Mouse (Mus musculus): ENCODE measurements around the gene Fam155a. TPM values are rescaled to one million over a fixed set of nuclear protein-coding genes. Genes with fewer than 3 reads are reported as not detected.
A peak's percentile ranks its signal among the peaks of the same experiment; 100 is the strongest.
"Not testable (repeated sequence)": the region's sequence is repeated elsewhere in the genome, so short reads cannot be mapped to it uniquely, and the experiment has no call there.

Gene Fam155a
- polyA plus RNA-seq, 1 experiment from 2014 or later: 0.60 TPM

- no peak overlapping the region for H3K4me3 ChIP-seq (replicated peaks)
- no peak overlapping the region for H3K9ac ChIP-seq
- 82% methylated on average over 10 of the region's 10 CpGs for WGBS
- no peak overlapping the region for H3K27ac ChIP-seq
- ATAC-seq (replicated peaks; ENCODE audit: low FRiP score): no peak
- H3K4me1 ChIP-seq: peaks cover 6% of the 10 kb centered on the region; the same call in 1 of the 2 replicates
- no peak overlapping the region for H3K4me2 ChIP-seq
- no peaks in the 10 kb centered on the region for H3K36me3 ChIP-seq
- H3K27me3 ChIP-seq: peaks cover 27% of the 10 kb centered on the region
- no peaks in the 10 kb centered on the region for H3K9me3 ChIP-seq (replicated peaks)
Measured at GRCm38 (mm10) chr8:9776818-9777217, 5.9 kb upstream of the Fam155a start.

DNA sequence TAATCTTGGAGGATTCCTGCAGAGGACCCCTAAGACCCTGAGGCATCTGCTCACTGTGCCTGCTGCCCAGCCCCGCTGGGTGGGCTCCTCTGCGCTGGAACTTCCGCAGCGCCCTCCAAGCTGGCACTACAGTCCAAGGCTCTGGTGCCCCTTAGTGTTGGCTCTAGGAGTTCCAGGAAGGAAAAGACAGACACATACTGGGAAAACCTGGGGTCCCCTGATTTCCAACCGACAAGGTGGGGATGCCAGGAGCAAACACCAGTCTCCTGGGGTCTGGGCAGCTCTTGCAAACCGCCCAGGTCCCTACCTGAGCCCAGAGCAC, 1.5 kb upstream of the Fam155a start:
- H3K27me3 ChIP-seq: peaks cover 54% of the 10 kb centered on the region
- peak overlapping the region; percentile 94 for H3K4me2 ChIP-seq
- peak overlapping the region; percentile 52 for H3K4me3 ChIP-seq (replicated peaks)
- peaks cover 24% of the 10 kb centered on the region for H3K4me1 ChIP-seq
- no peak overlapping the region for H3K27ac ChIP-seq
- H3K9ac ChIP-seq: no peak overlapping the region
- 5% methylated on average over 6 of the region's 6 CpGs for WGBS
- H3K9me3 ChIP-seq (replicated peaks): no peaks in the 10 kb centered on the region
- no peaks in the 10 kb centered on the region for H3K36me3 ChIP-seq
- ATAC-seq (replicated peaks; ENCODE audit: low FRiP score): no peak

GRCm38 (mm10) chr8:9771606-9772518, 901 bp upstream of the Fam155a start:
- H3K36me3 ChIP-seq: no peaks in the 10 kb centered on the region
- H3K4me2 ChIP-seq: peak overlapping the region; percentile 94
- peaks cover 24% of the 10 kb centered on the region for H3K4me1 ChIP-seq
- no peak overlapping the region for H3K27ac ChIP-seq
- peaks cover 54% of the 10 kb centered on the region for H3K27me3 ChIP-seq
- 0 out of 2 replicates have a peak overlapping the region, but pooled peaks have one; percentile 21 for H3K9ac ChIP-seq
- no peaks in the 10 kb centered on the region for H3K9me3 ChIP-seq (replicated peaks)
- peak overlapping the region; percentile 52 for H3K4me3 ChIP-seq (replicated peaks)
- WGBS: under 1% methylated on average over 45 of the region's 55 CpGs
- peak; percentile 52 for ATAC-seq (replicated peaks; ENCODE audit: low FRiP score)

DNA sequence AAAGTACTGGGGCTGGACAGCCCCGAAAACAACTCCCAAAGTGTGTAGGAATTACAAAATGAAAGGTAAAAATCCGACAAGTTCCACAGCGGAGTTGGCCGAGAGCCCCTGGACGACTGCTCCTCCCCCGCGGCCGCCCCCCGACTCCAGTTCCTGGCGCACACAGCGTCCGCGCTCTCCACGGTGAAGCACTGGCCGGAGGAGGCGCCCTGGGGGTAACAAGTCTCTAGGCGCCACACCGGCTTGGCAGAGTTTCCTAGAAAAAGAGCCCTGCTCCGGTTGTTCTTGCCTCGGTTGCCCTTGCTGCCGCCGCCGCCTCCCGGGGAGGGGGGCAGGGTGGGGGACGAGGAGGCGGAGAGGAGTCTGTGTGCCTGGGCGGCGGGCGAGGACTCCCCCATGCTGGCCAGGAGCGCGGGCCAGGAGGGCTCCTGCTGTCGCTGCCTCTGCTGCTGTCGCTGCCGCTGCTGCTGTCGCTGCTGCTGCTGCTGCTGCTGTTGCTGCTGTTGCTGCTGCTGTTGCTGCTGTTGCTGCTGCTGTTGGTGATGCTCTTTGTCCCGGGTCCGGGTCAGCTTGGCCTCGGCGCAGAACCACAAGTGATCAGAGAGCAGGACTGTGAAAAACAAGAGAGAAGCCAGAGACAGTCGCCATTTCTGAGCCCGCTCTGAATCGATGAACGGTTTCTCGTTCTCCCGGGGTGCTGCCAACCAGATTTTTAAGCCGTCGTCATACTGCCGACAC, 531 bp downstream of the Fam155a start:
- Histone ChIP-seq H3K9me3 (replicated peaks) (no peaks in the 10 kb centered on the region), H3K4me2 (peak overlapping the region; percentile 94), H3K4me1 (peaks cover 24% of the 10 kb centered on the region), H3K4me3 (replicated peaks) (peak overlapping the region; percentile 52), H3K27ac (no peak overlapping the region), H3K27me3 (peaks cover 54% of the 10 kb centered on the region), H3K36me3 (no peaks in the 10 kb centered on the region), H3K9ac (no peak overlapping the region)
- ATAC-seq (replicated peaks; ENCODE audit: low FRiP score): no peak
- 1% methylated on average over 48 of the region's 48 CpGs for WGBS

- H3K9ac ChIP-seq: no peak overlapping the region
- H3K9me3 ChIP-seq (replicated peaks): no peaks in the 10 kb centered on the region
- peaks cover 24% of the 10 kb centered on the region for H3K4me1 ChIP-seq
- no peak overlapping the region for H3K27ac ChIP-seq
- no peak overlapping the region for H3K4me2 ChIP-seq
- H3K36me3 ChIP-seq: no peaks in the 10 kb centered on the region
- H3K27me3 ChIP-seq: peaks cover 47% of the 10 kb centered on the region
- peak; percentile 68 for ATAC-seq (replicated peaks; ENCODE audit: low FRiP score)
- H3K4me3 ChIP-seq (replicated peaks): no peak overlapping the region
- 35% methylated on average over 6 of the region's 6 CpGs for WGBS
Measured at GRCm38 (mm10) chr8:9769061-9769460, 1.9 kb downstream of the Fam155a start.

GRCm38 (mm10) chr8:9735169-9735568, 35.8 kb downstream of the Fam155a start:
- ATAC-seq (replicated peaks; ENCODE audit: low FRiP score): no peak
- Histone ChIP-seq H3K36me3 (no peaks in the 10 kb centered on the region), H3K9me3 (replicated peaks) (no peaks in the 10 kb centered on the region), H3K4me3 (replicated peaks) (no peak overlapping the region), H3K4me1 (no peaks in the 10 kb centered on the region), H3K27me3 (no peaks in the 10 kb centered on the region), H3K27ac (no peak overlapping the region), H3K4me2 (no peak overlapping the region), H3K9ac (no peak overlapping the region)
- 71% methylated on average over 5 of the region's 5 CpGs for WGBS

DNA sequence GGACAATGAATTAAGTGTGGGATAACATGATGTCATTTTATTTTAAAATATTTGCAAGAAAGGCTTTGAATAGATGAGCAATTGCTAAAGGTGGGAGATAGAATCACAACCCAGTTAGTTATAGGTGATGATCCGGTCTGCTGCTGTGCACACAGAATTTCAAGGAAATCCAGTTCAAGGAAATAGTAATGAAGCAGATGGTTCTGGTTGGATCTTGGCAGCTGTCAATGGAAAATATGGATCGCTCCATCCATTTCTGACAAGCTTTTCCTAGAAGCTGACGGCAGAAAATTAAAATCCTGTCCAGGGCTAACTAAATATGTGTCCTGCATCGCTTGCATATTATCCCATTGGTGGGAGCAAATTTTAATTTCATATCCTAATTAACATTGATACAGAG, 61.2 kb downstream of the Fam155a start:
- H3K27me3 ChIP-seq: no peaks in the 10 kb centered on the region
- no peaks in the 10 kb centered on the region for H3K36me3 ChIP-seq
- WGBS: 92% methylated on average over 4 of the region's 4 CpGs
- no peak overlapping the region for H3K27ac ChIP-seq
- H3K4me1 ChIP-seq: no peaks in the 10 kb centered on the region
- no peak overlapping the region for H3K4me2 ChIP-seq
- no peak overlapping the region for H3K4me3 ChIP-seq (replicated peaks)
- H3K9me3 ChIP-seq (replicated peaks): no peaks in the 10 kb centered on the region
- no peak overlapping the region for H3K9ac ChIP-seq
- ATAC-seq (replicated peaks; ENCODE audit: low FRiP score): no peak

DNA sequence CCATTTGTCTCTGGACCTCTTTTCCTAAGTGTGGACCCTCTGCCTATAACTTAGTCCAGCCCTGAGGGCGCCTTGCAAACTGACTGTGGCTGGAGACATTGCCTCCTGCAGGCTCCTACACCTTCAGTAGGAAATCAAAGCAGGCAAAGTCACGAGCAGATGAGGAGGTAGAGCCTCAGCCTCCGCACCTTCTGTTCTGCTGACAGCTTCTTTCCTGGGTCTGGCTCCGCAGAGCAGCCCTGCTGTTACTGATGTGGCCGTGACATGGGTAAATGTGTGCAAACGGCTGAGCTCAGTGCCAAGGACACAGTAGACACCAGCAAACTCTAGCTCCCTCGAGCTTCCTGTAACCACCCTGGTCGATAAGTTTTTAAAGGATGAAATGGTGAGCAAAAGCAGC, 63.5 kb downstream of the Fam155a start:
- no peak overlapping the region for H3K4me3 ChIP-seq (replicated peaks)
- no peaks in the 10 kb centered on the region for H3K4me1 ChIP-seq
- H3K9me3 ChIP-seq (replicated peaks): no peaks in the 10 kb centered on the region
- H3K27me3 ChIP-seq: no peaks in the 10 kb centered on the region
- no peak overlapping the region for H3K9ac ChIP-seq
- no peaks in the 10 kb centered on the region for H3K36me3 ChIP-seq
- no peak overlapping the region for H3K4me2 ChIP-seq
- H3K27ac ChIP-seq: no peak overlapping the region
- ATAC-seq (replicated peaks; ENCODE audit: low FRiP score): no peak
- 75% methylated on average over 8 of the region's 8 CpGs for whole genome bisulfite sequencing

DNA sequence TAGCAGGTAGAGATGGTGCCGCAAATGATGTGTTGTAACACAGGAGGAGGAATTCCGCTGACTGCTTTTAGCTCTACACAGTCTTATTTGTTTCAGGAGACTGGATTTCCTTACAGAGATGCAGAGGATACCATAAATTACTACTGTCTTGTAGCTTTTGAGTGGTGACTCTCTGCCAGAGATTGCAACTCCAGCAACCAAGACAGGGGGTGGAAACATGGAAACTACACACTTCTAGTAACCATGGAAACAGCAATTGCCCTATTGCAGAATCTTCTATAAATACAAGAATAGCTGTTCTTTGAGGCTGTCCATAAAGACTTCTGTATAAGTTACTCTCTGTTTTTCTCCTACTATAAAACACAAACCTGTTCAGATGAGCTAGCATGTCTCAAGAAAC, 76.2 kb downstream of the Fam155a start:
- no peak overlapping the region for H3K4me2 ChIP-seq
- no peak for ATAC-seq (replicated peaks; ENCODE audit: low FRiP score)
- WGBS: 77% methylated on average over 2 of the region's 2 CpGs
- H3K27ac ChIP-seq: no peak overlapping the region
- no peaks in the 10 kb centered on the region for H3K9me3 ChIP-seq (replicated peaks)
- no peak overlapping the region for H3K9ac ChIP-seq
- H3K4me1 ChIP-seq: no peaks in the 10 kb centered on the region
- no peaks in the 10 kb centered on the region for H3K36me3 ChIP-seq
- H3K27me3 ChIP-seq: no peaks in the 10 kb centered on the region
- no peak overlapping the region for H3K4me3 ChIP-seq (replicated peaks)

- WGBS: 50% methylated on average over 5 of the region's 5 CpGs
Measured at GRCm38 (mm10) chr8:9692370-9692769, 78.6 kb downstream of the Fam155a start.

DNA sequence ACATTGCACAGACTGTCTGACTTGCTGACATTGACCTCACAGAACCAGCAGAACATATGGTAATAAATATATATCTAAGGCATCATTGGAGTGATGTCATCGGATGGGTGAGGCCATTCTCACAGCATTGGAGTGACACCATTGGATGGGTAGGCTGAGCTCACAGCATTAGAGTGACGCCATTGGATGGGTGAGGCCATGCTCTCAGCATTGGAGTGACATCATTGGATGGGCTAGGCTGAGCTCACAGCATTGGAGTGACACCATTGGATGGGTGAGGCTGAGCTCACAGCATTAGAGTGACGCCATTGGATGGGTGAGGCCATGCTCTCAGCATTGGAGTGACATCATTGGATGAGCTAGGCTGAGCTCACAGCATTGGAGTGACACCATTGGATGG, 110.9 kb downstream of the Fam155a start:
- not testable (repeated sequence) for H3K4me1 ChIP-seq; H3K4me2 ChIP-seq; H3K27ac ChIP-seq; H3K4me3 ChIP-seq (replicated peaks); H3K9ac ChIP-seq; H3K36me3 ChIP-seq; H3K9me3 ChIP-seq (replicated peaks); H3K27me3 ChIP-seq; ATAC-seq (replicated peaks; ENCODE audit: low FRiP score)
- 84% methylated on average over 3 of the region's 3 CpGs for WGBS

More at GRCm38 (mm10) chr8:9692370-9692769, 78.6 kb downstream of the Fam155a start:
- H3K36me3 ChIP-seq: no peaks in the 10 kb centered on the region
- H3K4me3 ChIP-seq (replicated peaks): no peak overlapping the region
- no peak for ATAC-seq (replicated peaks; ENCODE audit: low FRiP score)
- no peak overlapping the region for H3K27ac ChIP-seq
- no peak overlapping the region for H3K4me2 ChIP-seq
- H3K4me1 ChIP-seq: no peaks in the 10 kb centered on the region
- no peaks in the 10 kb centered on the region for H3K9me3 ChIP-seq (replicated peaks)
- no peaks in the 10 kb centered on the region for H3K27me3 ChIP-seq
- no peak overlapping the region for H3K9ac ChIP-seq

GRCm38 (mm10) chr8:9656901-9657300, 114.1 kb downstream of the Fam155a start:
- H3K9ac ChIP-seq: no peak overlapping the region
- H3K9me3 ChIP-seq (replicated peaks): no peaks in the 10 kb centered on the region
- H3K4me3 ChIP-seq (replicated peaks): no peak overlapping the region
- WGBS: 85% methylated on average over 2 of the region's 2 CpGs
- no peaks in the 10 kb centered on the region for H3K36me3 ChIP-seq
- H3K27ac ChIP-seq: no peak overlapping the region
- no peaks in the 10 kb centered on the region for H3K4me1 ChIP-seq
- no peak for ATAC-seq (replicated peaks; ENCODE audit: low FRiP score)
- H3K4me2 ChIP-seq: no peak overlapping the region
- no peaks in the 10 kb centered on the region for H3K27me3 ChIP-seq

Measured in kidney, embryonic 15.5 days (tissue).